Mouse (Mus musculus): ENCODE data around the gene Mettl7a2. TPM values are rescaled to one million over a fixed set of nuclear protein-coding genes. Genes with fewer than 3 reads are reported as not detected.

Mettl7a2 gene
- polyA plus RNA-seq, 2 experiments from 2014 or later, result not detected

GRCm38 (mm10) chr15:100400592-100401250 lies 47.7 kb downstream of the Mettl7a2 start:
- no peak for ATAC-seq

- no peak for ATAC-seq
These were observed 48.8 kb downstream of the Mettl7a2 start for GRCm38 (mm10) chr15:100401811-100402210.

- no peak for ATAC-seq
These were observed 49.3 kb downstream of the Mettl7a2 start for GRCm38 (mm10) chr15:100402347-100402746.

GRCm38 (mm10) chr15:100402798-100403197 lies 49.8 kb downstream of the Mettl7a2 start:
- ATAC-seq, result no peak

DNA sequence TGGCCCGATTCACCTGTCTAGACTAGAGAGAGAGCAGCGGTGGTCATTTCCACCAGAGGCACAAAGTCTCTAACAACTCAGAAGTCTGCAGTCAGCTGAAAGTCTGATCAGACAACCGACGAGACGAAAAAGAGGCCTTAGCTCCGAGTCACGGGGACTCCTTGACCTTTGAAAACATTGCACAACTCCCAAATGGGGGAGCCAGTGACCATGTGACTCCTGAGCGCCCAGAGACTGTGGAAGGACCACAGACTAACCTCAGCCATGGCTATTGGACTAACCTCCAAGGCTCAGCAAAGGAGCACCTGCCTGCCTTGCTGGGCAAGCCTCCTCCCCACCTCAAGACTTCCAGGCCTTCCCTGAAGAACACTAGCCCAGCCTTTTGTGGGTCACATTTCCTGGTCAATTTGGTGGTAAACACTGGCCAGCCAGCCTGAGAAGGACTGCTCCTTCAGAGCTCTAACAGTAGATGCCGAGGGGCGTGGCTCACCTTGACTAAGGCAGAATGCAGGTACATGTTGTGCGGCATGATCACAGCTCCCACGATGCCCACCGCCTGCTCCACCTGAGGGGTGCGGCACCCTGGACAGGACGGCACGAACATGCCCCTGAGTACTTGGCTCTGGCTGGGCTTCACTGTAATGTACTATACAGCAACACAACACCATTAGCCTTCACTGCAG lies 50.5 kb downstream of the Mettl7a2 start:
- no peak for ATAC-seq

- no peak for ATAC-seq
These were observed 53.1 kb downstream of the Mettl7a2 start for GRCm38 (mm10) chr15:100406088-100406487.

DNA sequence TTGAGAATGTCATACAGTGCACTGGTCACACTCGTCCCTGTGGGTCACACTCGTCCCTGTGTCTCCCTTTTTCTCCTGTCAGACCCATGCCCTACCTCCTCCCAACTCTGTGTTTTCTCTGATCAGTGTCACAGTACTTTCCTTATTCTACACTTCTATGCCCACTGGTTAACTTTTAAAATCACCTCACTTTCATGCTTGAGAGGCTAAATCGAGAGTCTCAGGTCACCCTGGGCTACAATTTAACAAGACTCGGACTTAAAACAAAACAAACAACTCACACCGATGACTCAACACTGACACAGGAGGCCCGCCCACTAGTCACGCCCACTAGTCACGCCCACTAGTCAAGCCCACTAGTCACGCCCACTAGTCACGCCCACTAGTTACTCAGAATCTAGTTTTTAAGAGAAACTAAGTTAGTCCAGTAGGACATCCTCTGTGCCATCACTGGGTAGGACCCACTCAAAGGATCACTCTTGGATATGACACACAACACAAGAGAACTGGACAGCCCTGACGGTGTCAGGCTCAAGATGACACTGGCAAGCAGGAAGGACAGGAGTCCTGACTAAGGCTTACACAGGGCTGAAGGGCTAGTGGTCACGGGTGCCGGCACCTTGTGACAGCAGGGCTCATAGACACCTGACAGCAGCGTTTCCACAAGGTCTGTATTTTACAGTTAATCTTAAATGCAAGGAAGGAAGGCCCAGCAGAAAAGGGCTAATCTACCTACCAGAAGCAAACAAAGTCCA lies 58.1 kb downstream of the Mettl7a2 start:
- no peak for ATAC-seq

Other genes starting within 250 kb of the Mettl7a2 start
- 10 to 100 TPM; 29.9 to 35.7 TPM for gene Atf1, start 125.4 kb upstream of the Mettl7a2 start, polyA plus RNA-seq (2017; shearing (Covaris generic))
- not detected for gene Tmprss12, start 72.4 kb upstream of the Mettl7a2 start, polyA plus RNA-seq (2017; shearing (Covaris generic))
- 1 to 10 TPM; 2.8 to 5.2 TPM for gene Mettl7a1, start 49.1 kb upstream of the Mettl7a2 start, polyA plus RNA-seq (2017; shearing (Covaris generic))
- not detected for gene Mettl7a3, start 18.3 kb upstream of the Mettl7a2 start, polyA plus RNA-seq (2017; shearing (Covaris generic))
- gene Methig1, start 51 bp upstream of the Mettl7a2 start, polyA plus RNA-seq (2017; shearing (Covaris generic)), result not detected
- gene Higd1c, start 11.3 kb downstream of the Mettl7a2 start, polyA plus RNA-seq (2017; shearing (Covaris generic)), result not detected
- under 1 TPM in 1 of 2 experiments, not detected in 1; 0.33 TPM for gene Gm5475, start 68.9 kb downstream of the Mettl7a2 start, polyA plus RNA-seq (2017; shearing (Covaris generic))
- gene Slc11a2, start 71.9 kb downstream of the Mettl7a2 start, polyA plus RNA-seq (2017; shearing (Covaris generic)), result 10 to 100 TPM; 22.8 TPM
- 10 to 100 TPM; 31.4 to 33.0 TPM for gene Letmd1, start 115.8 kb downstream of the Mettl7a2 start, polyA plus RNA-seq (2017; shearing (Covaris generic))
- 1 to 10 TPM; 1.2 to 1.8 TPM for gene Csrnp2, start 142.3 kb downstream of the Mettl7a2 start, polyA plus RNA-seq (2017; shearing (Covaris generic))
- gene Tfcp2, start 198.8 kb downstream of the Mettl7a2 start, polyA plus RNA-seq (2017; shearing (Covaris generic)), result 1 to 10 TPM; 4.1 to 4.3 TPM
- gene Pou6f1, start 246.8 kb downstream of the Mettl7a2 start, polyA plus RNA-seq (2017; shearing (Covaris generic)), result 1 to 10 TPM; 7.5 to 9.1 TPM